Mouse (Mus musculus) layer of hippocampus, postnatal 10 days (tissue): Measurements from ENCODE around the gene Rcan2. TPM values are rescaled to one million over a fixed set of nuclear protein-coding genes. Genes with fewer than 3 reads are reported as not detected.

Source experiments
- DNase-seq, 2 experiments: peaks; one replicate each; pipeline ENCODE4 v3.0.0; 2021; ENCODE audit warnings: low spot score in 2 of 2
- total RNA-seq, 2 experiments: library from RNA; stranded (reverse); gene quantifications; 2 replicates each; pipeline ENCODE4 v1.2.3; 2021

Gene Rcan2
- total RNA-seq, 2 experiments from 2014 or later = 40.2 to 42.5 TPM

- no peak for DNase-seq
These were observed 212.8 kb downstream of the Rcan2 start for GRCm38 (mm10) chr17:44013756-44014510.

- no peak for DNase-seq
These were observed 215.2 kb downstream of the Rcan2 start for GRCm38 (mm10) chr17:44016314-44016713.

- no peak for DNase-seq
These were observed 219.6 kb downstream of the Rcan2 start for GRCm38 (mm10) chr17:44020707-44021220.

- DNase-seq = no peak
These were observed 222.7 kb downstream of the Rcan2 start for GRCm38 (mm10) chr17:44023842-44024241.

GRCm38 (mm10) chr17:44025011-44025410 lies 223.9 kb downstream of the Rcan2 start:
- DNase-seq = no peak

GRCm38 (mm10) chr17:44025935-44026334 lies 224.8 kb downstream of the Rcan2 start:
- peak in 1 of 2 experiments; percentile 17 for DNase-seq

- DNase-seq = peak; percentile 26 to 29
These were observed 225.2 kb downstream of the Rcan2 start for GRCm38 (mm10) chr17:44026378-44026777.

GRCm38 (mm10) chr17:44026786-44027185 lies 225.6 kb downstream of the Rcan2 start:
- no peak for DNase-seq

GRCm38 (mm10) chr17:44027311-44027710 lies 226.2 kb downstream of the Rcan2 start:
- DNase-seq = no peak

GRCm38 (mm10) chr17:44029616-44030015 lies 228.5 kb downstream of the Rcan2 start:
- no peak for DNase-seq

- peak in 1 of 2 experiments; percentile 16 for DNase-seq
These were observed 229.8 kb downstream of the Rcan2 start for GRCm38 (mm10) chr17:44030776-44031587.

- no peak for DNase-seq
These were observed 233.9 kb downstream of the Rcan2 start for GRCm38 (mm10) chr17:44035005-44035404.

- peak; percentile 60 to 75 for DNase-seq
These were observed 237.5 kb downstream of the Rcan2 start for GRCm38 (mm10) chr17:44038656-44039055.

- no peak for DNase-seq
These were observed 239.3 kb downstream of the Rcan2 start for GRCm38 (mm10) chr17:44040449-44040848.

- DNase-seq = no peak
These were observed 241.2 kb downstream of the Rcan2 start for GRCm38 (mm10) chr17:44042301-44042700.

GRCm38 (mm10) chr17:44042861-44043260 lies 241.7 kb downstream of the Rcan2 start:
- DNase-seq = no peak

- no peak for DNase-seq
These were observed 252.3 kb downstream of the Rcan2 start for GRCm38 (mm10) chr17:44053427-44053826.

- no peak for DNase-seq
These were observed 256.0 kb downstream of the Rcan2 start for GRCm38 (mm10) chr17:44057123-44057522.

GRCm38 (mm10) chr17:44058145-44058544 lies 257.0 kb downstream of the Rcan2 start:
- no peak for DNase-seq

GRCm38 (mm10) chr17:44060781-44061180 lies 259.6 kb downstream of the Rcan2 start:
- no peak for DNase-seq

GRCm38 (mm10) chr17:44061289-44061890 lies 260.2 kb downstream of the Rcan2 start:
- DNase-seq = no peak

GRCm38 (mm10) chr17:44068876-44069275 lies 267.7 kb downstream of the Rcan2 start:
- no peak for DNase-seq
